Mouse (Mus musculus): ENCODE measurements around the gene Tff3. TPM values are rescaled to one million over a fixed set of nuclear protein-coding genes. Genes with fewer than 3 reads are reported as not detected.

Gene Tff3
- total and polyA plus RNA-seq, 3 experiments = not detected

GRCm38 (mm10) chr17:31088711-31089110, 40.7 kb downstream of the Tff3 start:
- TF ChIP-seq RCOR1 (conservative IDR thresholded peaks at IDR 0.05; ENCODE audit: low read depth, low read length) (no peak), MYC (IDR thresholded peaks at IDR 0.05; ENCODE audit: low read depth, low read length) (no peak), ZMIZ1 (IDR thresholded peaks at IDR 0.05; ENCODE audit: low read depth, low read length) (no peak), USF1 (IDR thresholded peaks at IDR 0.05; ENCODE audit: low read depth, low read length) (no peak), E2F4 (IDR thresholded peaks at IDR 0.05; ENCODE audit: insufficient replicate concordance, low read depth, low read length) (no peak), ZNF384 (IDR thresholded peaks at IDR 0.05; ENCODE audit: low read depth, low read length) (no peak), JUND (conservative IDR thresholded peaks at IDR 0.05; ENCODE audit: low read depth, low read length) (no peak)
- Histone ChIP-seq H3K4me2 (ENCODE audit: insufficient read depth, low read depth, poor library complexity, severe bottlenecking) (no peak overlapping the region), H3K9me3 (replicated peaks; ENCODE audit: low read length) (peaks cover 6% of the 10 kb centered on the region), H3K4me1 (ENCODE audit: control insufficient read depth in 1 of 2, insufficient read depth in 2 of 2) (peaks cover 8 to 12% of the 10 kb centered on the region in 2 experiments), H3K79me2 (replicated peaks; ENCODE audit: control insufficient read depth, extremely low read depth, insufficient read depth, poor library complexity, severe bottlenecking) (no peaks in the 10 kb centered on the region), H3K27ac (ENCODE audit: insufficient read depth, low read depth) (no peak overlapping the region), H3K4me3 (replicated peaks in 1 of 3; ENCODE audit: low read depth in 2 of 3, low read length in 2 of 3, poor library complexity in 1 of 3) (no peak overlapping the region), H3K27me3 (replicated peaks) (peaks cover 2% of the 10 kb centered on the region), H3K36me3 (replicated peaks in 1 of 2; ENCODE audit: control insufficient read depth in 1 of 2, insufficient read depth in 1 of 2, low read length in 1 of 2) (peaks cover 5 to 7% of the 10 kb centered on the region in 2 experiments), H3K9ac (ENCODE audit: insufficient read depth, low read depth) (no peak overlapping the region)
- in situ Hi-C loops (cut with MboI; ENCODE audit: low pct_ligation_motif_present, low pct_unique_long_range_greater_than_20kb, low sequenced_read_pairs) = no loop called here
- dilution Hi-C loops (cut with MboI; ENCODE audit: extremely low pct_ligation_motif_present, extremely low pct_unique_long_range_greater_than_20kb, low sequenced_read_pairs) = no loop called here
- no peak for DNase-seq (ENCODE audit: extremely low read depth)

- no peaks in the 10 kb centered on the region for H3K79me2 ChIP-seq (replicated peaks; ENCODE audit: control insufficient read depth, extremely low read depth, insufficient read depth, poor library complexity, severe bottlenecking)
- H3K9me3 ChIP-seq (replicated peaks; ENCODE audit: low read length) = no peaks in the 10 kb centered on the region
- H3K36me3 ChIP-seq (replicated peaks in 1 of 2; ENCODE audit: control insufficient read depth in 1 of 2, insufficient read depth in 1 of 2, low read length in 1 of 2) = no peaks in the 10 kb centered on the region
- H3K4me2 ChIP-seq (ENCODE audit: insufficient read depth, low read depth, poor library complexity, severe bottlenecking) = no peak overlapping the region
- no peak for DNase-seq (ENCODE audit: extremely low read depth)
- no peak overlapping the region for H3K27ac ChIP-seq (ENCODE audit: insufficient read depth, low read depth)
- peaks cover 8 to 18% of the 10 kb centered on the region in 2 experiments for H3K4me1 ChIP-seq (ENCODE audit: control insufficient read depth in 1 of 2, insufficient read depth in 2 of 2)
- no peak for TF ChIP-seq CHD2 (IDR thresholded peaks at IDR 0.05; ENCODE audit: low read length)
- TF ChIP-seq GABPA (IDR thresholded peaks at IDR 0.05; ENCODE audit: insufficient replicate concordance, low read depth, low read length) = no peak
- no peak for TF ChIP-seq JUN (IDR thresholded peaks at IDR 0.05; ENCODE audit: insufficient read depth, low read depth, low read length)
- no peak for TF ChIP-seq EP300 (IDR thresholded peaks at IDR 0.05; ENCODE audit: low read length)
- TF ChIP-seq ZC3H11A (IDR thresholded peaks at IDR 0.05; ENCODE audit: low read depth, low read length) = no peak
- TF ChIP-seq E2F4 (IDR thresholded peaks at IDR 0.05; ENCODE audit: insufficient replicate concordance, low read depth, low read length) = no peak
- no peak for TF ChIP-seq SIN3A (IDR thresholded peaks at IDR 0.05; ENCODE audit: low read length)
- TF ChIP-seq NELFE (IDR thresholded peaks at IDR 0.05; ENCODE audit: low read depth, low read length) = no peak
- no peak for TF ChIP-seq POLR2AphosphoS2 (IDR thresholded peaks at IDR 0.05; ENCODE audit: low read depth, low read length)
- no peak for TF ChIP-seq MAFK (IDR thresholded peaks at IDR 0.05; ENCODE audit: insufficient replicate concordance, low read length)
- no peak for TF ChIP-seq ZNF384 (IDR thresholded peaks at IDR 0.05; ENCODE audit: low read depth, low read length)
- TF ChIP-seq USF2 (conservative IDR thresholded peaks at IDR 0.05; ENCODE audit: low read depth, low read length) = no peak
- TF ChIP-seq USF1 (IDR thresholded peaks at IDR 0.05; ENCODE audit: low read depth, low read length) = no peak
- in situ Hi-C loops (cut with MboI; ENCODE audit: low pct_ligation_motif_present, low pct_unique_long_range_greater_than_20kb, low sequenced_read_pairs) = no loop called here
- H3K27me3 ChIP-seq (replicated peaks) = peaks cover 2% of the 10 kb centered on the region
- H3K9ac ChIP-seq (ENCODE audit: insufficient read depth, low read depth) = no peak overlapping the region
- dilution Hi-C loops (cut with MboI; ENCODE audit: extremely low pct_ligation_motif_present, extremely low pct_unique_long_range_greater_than_20kb, low sequenced_read_pairs) = no loop called here
- H3K4me3 ChIP-seq (replicated peaks in 1 of 3; ENCODE audit: low read depth in 2 of 3, low read length in 2 of 3, poor library complexity in 1 of 3) = no peak overlapping the region
Observed at GRCm38 (mm10) chr17:31086196-31086595, 43.2 kb downstream of the Tff3 start.

Data from CH12.LX (cell line).